Mouse (Mus musculus) heart, embryonic 16.5 days (tissue): ENCODE data around the gene Mpv17l. TPM values are rescaled to one million over a fixed set of nuclear protein-coding genes. Genes with fewer than 3 reads are reported as not detected.
"Not testable (repeated sequence)": the region's sequence is repeated elsewhere in the genome, so short reads cannot be mapped to it uniquely, and the experiment has no call there.

Experiments used
- ATAC-seq: fragments of 200-750 bp; cut with Nextera tagmentation; replicated peaks from 2 replicates; pipeline ENCODE4 v1.8.0; 2017; ENCODE audit warnings: moderate number of reproducible peaks; ENCODE audit not compliant: insufficient read depth, low FRiP score; ENCODE audit errors: extremely low read depth
- H3K27ac ChIP-seq: fragments of 300-500 bp; sonication (generic); 2 replicates; pipeline ENCODE4 v1.5.1; 2014; ENCODE audit warnings: mild to moderate bottlenecking, low read length, control low read depth, moderate library complexity
- H3K27me3 ChIP-seq: fragments of 300-500 bp; sonication (generic); 2 replicates; pipeline ENCODE4 v1.6.1; 2014; ENCODE audit warnings: low read length, mixed read lengths; ENCODE audit not compliant: control insufficient read depth, insufficient read depth
- H3K36me3 ChIP-seq: fragments of 300-500 bp; sonication (generic); 2 replicates; pipeline ENCODE4 v1.6.1; 2014; ENCODE audit not compliant: control insufficient read depth, insufficient read depth
- H3K4me1 ChIP-seq: fragments of 300-500 bp; sonication (generic); 2 replicates; pipeline ENCODE4 v1.6.1; 2014; ENCODE audit warnings: low read length, mixed read lengths; ENCODE audit not compliant: control insufficient read depth, insufficient read depth
- H3K4me2 ChIP-seq: fragments of 300-500 bp; sonication (generic); 2 replicates; pipeline ENCODE4 v1.6.1; 2014; ENCODE audit warnings: low read depth, mild to moderate bottlenecking, control low read depth, low read length
- H3K4me3 ChIP-seq: fragments of 300-500 bp; sonication (generic); 2 replicates; pipeline ENCODE4 v1.5.1; 2014; ENCODE audit warnings: mild to moderate bottlenecking, control low read depth, low read length
- H3K9ac ChIP-seq: fragments of 300-500 bp; sonication (generic); 2 replicates; pipeline ENCODE4 v1.6.1; 2014; ENCODE audit warnings: low read length, control low read depth
- H3K9me3 ChIP-seq: fragments of 300-500 bp; sonication (generic); replicated peaks from 2 replicates; pipeline ENCODE4 v1.6.1; 2016; ENCODE audit warnings: low read length; ENCODE audit not compliant: control insufficient read depth
- WGBS: fragments of 180-500 bp; shearing (Covaris S2); extraction: QIAGEN DNeasy Blood & Tissue Kit; methylation state at CpG from one replicate; pipeline ENCODE4 v1.1.7; 2014; 5-methylcytosine and 5-hydroxymethylcytosine counted together
- polyA plus RNA-seq: library from polyadenylated mRNA; unstranded; fragments of >200 nt; fragmentation: Nextera tagmentation; extraction: Ambion mirVana; gene quantifications from 2 replicates; pipeline ENCODE4 v1.2.1, GENCODE M21; 2015

Mpv17l gene
- polyA plus RNA-seq, 1 experiment from 2014 or later, result 2.3 TPM

GRCm38 (mm10) chr16:13946306-13946705, 43.3 kb downstream of the Mpv17l start:
- no peaks in the 10 kb centered on the region for H3K4me1 ChIP-seq
- no peak overlapping the region for H3K4me2 ChIP-seq
- H3K27me3 ChIP-seq, result peaks cover 10% of the 10 kb centered on the region
- H3K27ac ChIP-seq, result no peak overlapping the region
- H3K9ac ChIP-seq, result no peak overlapping the region
- no peak overlapping the region for H3K4me3 ChIP-seq
- WGBS, result 83% methylated on average over 1 of the region's 1 CpGs
- H3K9me3 ChIP-seq, result no peaks in the 10 kb centered on the region
- no peak for ATAC-seq
- no peaks in the 10 kb centered on the region for H3K36me3 ChIP-seq

GRCm38 (mm10) chr16:13951245-13951644, 48.3 kb downstream of the Mpv17l start:
- Histone ChIP-seq H3K4me1 (no peaks in the 10 kb centered on the region), H3K27me3 (no peaks in the 10 kb centered on the region), H3K4me3 (no peak overlapping the region), H3K9me3 (no peaks in the 10 kb centered on the region), H3K4me2 (no peak overlapping the region), H3K9ac (no peak overlapping the region), H3K27ac (no peak overlapping the region), H3K36me3 (no peaks in the 10 kb centered on the region)
- no peak for ATAC-seq
- WGBS, result 76% methylated on average over 3 of the region's 3 CpGs

DNA sequence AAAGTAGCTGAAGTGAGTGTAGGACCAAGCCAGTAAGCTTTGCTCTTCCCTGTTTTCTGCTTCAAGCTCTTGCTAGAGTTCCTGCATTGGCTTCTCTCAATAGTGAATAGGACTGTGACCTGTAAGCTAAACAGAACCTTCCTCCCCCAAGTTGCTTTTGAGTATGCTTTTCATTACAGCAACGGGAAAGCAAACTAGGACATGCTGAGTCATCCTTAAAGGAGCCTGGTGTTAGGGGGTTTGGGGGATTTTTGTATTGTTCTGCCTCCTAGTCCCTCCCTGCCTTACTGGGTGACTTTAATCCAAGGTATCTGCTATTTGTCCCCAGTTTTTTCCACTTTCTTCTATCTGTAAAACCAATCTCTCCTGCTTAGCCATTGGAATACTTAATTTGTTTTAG, 59.1 kb downstream of the Mpv17l start:
- Histone ChIP-seq H3K9ac (no peak overlapping the region), H3K9me3 (no peaks in the 10 kb centered on the region), H3K4me3 (no peak overlapping the region), H3K27ac (no peak overlapping the region), H3K4me1 (no peaks in the 10 kb centered on the region), H3K36me3 (no peaks in the 10 kb centered on the region), H3K4me2 (no peak overlapping the region), H3K27me3 (no peaks in the 10 kb centered on the region)
- ATAC-seq, result no peak
- WGBS, result 28% methylated on average over 1 of the region's 1 CpGs

- no peaks in the 10 kb centered on the region for H3K36me3 ChIP-seq
- H3K27me3 ChIP-seq, result no peaks in the 10 kb centered on the region
- no peak for ATAC-seq
- 78% methylated on average over 1 of the region's 1 CpGs for WGBS
- H3K9me3 ChIP-seq, result no peaks in the 10 kb centered on the region
- no peak overlapping the region for H3K27ac ChIP-seq
- no peak overlapping the region for H3K9ac ChIP-seq
- no peak overlapping the region for H3K4me3 ChIP-seq
- H3K4me2 ChIP-seq, result no peak overlapping the region
- no peaks in the 10 kb centered on the region for H3K4me1 ChIP-seq
Measured at GRCm38 (mm10) chr16:13969096-13969495, 66.1 kb downstream of the Mpv17l start.

- Histone ChIP-seq H3K4me1 (no peaks in the 10 kb centered on the region), H3K4me2 (no peak overlapping the region), H3K27ac (no peak overlapping the region), H3K9me3 (no peaks in the 10 kb centered on the region), H3K27me3 (no peaks in the 10 kb centered on the region), H3K4me3 (no peak overlapping the region), H3K9ac (no peak overlapping the region), H3K36me3 (no peaks in the 10 kb centered on the region)
- 83% methylated on average over 8 of the region's 8 CpGs for WGBS
- no peak for ATAC-seq
Measured at GRCm38 (mm10) chr16:13972051-13972450, 69.1 kb downstream of the Mpv17l start.

- 84% methylated on average over 4 of the region's 4 CpGs for WGBS
- not testable (repeated sequence) for H3K4me3 ChIP-seq, H3K36me3 ChIP-seq, ATAC-seq, H3K27ac ChIP-seq, H3K27me3 ChIP-seq, H3K9me3 ChIP-seq, H3K4me2 ChIP-seq, H3K9ac ChIP-seq, H3K4me1 ChIP-seq
Measured at GRCm38 (mm10) chr16:13976358-13976896, 73.5 kb downstream of the Mpv17l start.

DNA sequence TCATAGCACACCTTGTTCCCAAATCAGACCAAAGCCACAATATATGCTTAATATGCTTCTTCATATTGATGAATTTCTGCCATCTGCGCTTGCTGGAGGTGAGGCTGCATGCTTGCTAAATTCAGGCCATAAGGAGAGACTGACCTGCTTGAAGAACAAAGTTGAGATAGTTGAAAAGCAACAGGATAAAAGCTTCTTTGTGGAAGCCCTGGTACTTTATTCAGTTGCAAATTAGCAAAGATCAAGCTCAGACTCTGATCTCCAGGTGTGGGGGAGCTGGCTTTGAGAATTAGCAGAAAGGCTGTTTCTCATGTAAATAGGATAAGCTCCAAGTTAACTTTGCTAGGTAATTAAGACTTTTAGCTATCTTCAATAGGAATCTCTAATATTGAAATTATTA, 74.1 kb downstream of the Mpv17l start:
- not testable (repeated sequence) for H3K27ac ChIP-seq, H3K4me1 ChIP-seq, H3K36me3 ChIP-seq, H3K9ac ChIP-seq, H3K27me3 ChIP-seq, H3K4me3 ChIP-seq, ATAC-seq, H3K9me3 ChIP-seq, H3K4me2 ChIP-seq
- 70% methylated on average over 1 of the region's 1 CpGs for WGBS

DNA sequence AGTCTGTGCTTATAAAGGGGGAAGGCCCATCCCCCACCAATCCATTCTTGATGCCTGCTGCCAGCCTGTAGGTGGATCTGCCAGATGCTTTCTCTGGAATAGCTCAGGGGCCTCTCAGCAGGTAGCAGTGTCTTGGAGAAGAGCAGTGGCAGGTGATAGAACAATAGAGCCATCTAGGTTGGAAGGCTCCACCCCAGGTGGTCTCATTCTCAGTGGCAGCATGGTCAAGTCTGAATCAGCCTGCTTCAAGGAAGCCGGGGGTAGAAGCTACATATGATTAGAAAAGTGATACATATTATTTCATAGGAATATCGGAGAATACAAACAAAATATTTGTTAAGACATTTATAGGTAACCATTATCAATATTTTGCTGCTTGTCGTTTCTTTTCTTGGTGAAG, 78.8 kb downstream of the Mpv17l start:
- H3K36me3 ChIP-seq, ATAC-seq, H3K4me2 ChIP-seq, H3K4me3 ChIP-seq, H3K27me3 ChIP-seq, H3K4me1 ChIP-seq, H3K9ac ChIP-seq, H3K27ac ChIP-seq, H3K9me3 ChIP-seq: not testable (repeated sequence)
- 79% methylated on average over 3 of the region's 3 CpGs for WGBS

- no peak for ATAC-seq
- 89% methylated on average over 5 of the region's 5 CpGs for WGBS
- H3K9me3 ChIP-seq, result no peaks in the 10 kb centered on the region
- no peaks in the 10 kb centered on the region; the same call in 1 of the 2 replicates for H3K27me3 ChIP-seq
- H3K4me1 ChIP-seq, result peaks cover 8% of the 10 kb centered on the region; the same call in 1 of the 2 replicates
- no peak overlapping the region for H3K4me2 ChIP-seq
- no peak overlapping the region for H3K4me3 ChIP-seq
- H3K27ac ChIP-seq, result no peak overlapping the region
- no peak overlapping the region for H3K9ac ChIP-seq
- no peaks in the 10 kb centered on the region for H3K36me3 ChIP-seq
Measured at GRCm38 (mm10) chr16:13983161-13983560, 80.2 kb downstream of the Mpv17l start.
